Mouse (Mus musculus): ENCODE measurements at regions not wholly inside any gene's neighbourhood (a gene's known extent, or its start where the extent isn't known, plus 50 kb on each side); places are given as distances from the start of the nearest gene placed in this dataset.

- H3K27me3 ChIP-seq (ENCODE audit: insufficient read depth, low read length) = no peaks in the 10 kb centered on the region
- no peaks in the 10 kb centered on the region for H3K36me3 ChIP-seq (ENCODE audit: insufficient read depth, low read length)
- no peak for DNase-seq (ENCODE audit: low spot score)
- no peak overlapping the region for H3K4me2 ChIP-seq (ENCODE audit: low read depth, low read length)
- no peak overlapping the region for H3K27ac ChIP-seq
- H3K9me3 ChIP-seq (ENCODE audit: low read length) = no peaks in the 10 kb centered on the region
- no peak overlapping the region for H3K4me3 ChIP-seq (ENCODE audit: low read length)
- 88% methylated on average over 5 of the region's 5 CpGs for WGBS
- ATAC-seq = no peak
- no peak overlapping the region for H3K9ac ChIP-seq (replicated peaks; ENCODE audit: low read length)
- peaks cover 5% of the 10 kb centered on the region for H3K4me1 ChIP-seq (ENCODE audit: insufficient read depth, low read length)
- TF ChIP-seq CTCF (IDR thresholded peaks at IDR 0.05; ENCODE audit: low read depth) = no peak
Measured at GRCm38 (mm10) chr6:135449228-135449627, 86.9 kb downstream of the Emp1 start.

GRCm38 (mm10) chr6:135450573-135450972 lies 88.2 kb downstream of the Emp1 start:
- no peaks in the 10 kb centered on the region for H3K4me1 ChIP-seq (ENCODE audit: insufficient read depth, low read length)
- no peak for DNase-seq (ENCODE audit: low spot score)
- H3K36me3 ChIP-seq (ENCODE audit: insufficient read depth, low read length) = no peaks in the 10 kb centered on the region
- no peak overlapping the region for H3K27ac ChIP-seq
- H3K9ac ChIP-seq (replicated peaks; ENCODE audit: low read length) = no peak overlapping the region
- 83% methylated on average over 7 of the region's 7 CpGs for WGBS
- H3K4me3 ChIP-seq (ENCODE audit: low read length) = no peak overlapping the region
- H3K4me2 ChIP-seq (ENCODE audit: low read depth, low read length) = no peak overlapping the region
- H3K27me3 ChIP-seq (ENCODE audit: insufficient read depth, low read length) = no peaks in the 10 kb centered on the region
- ATAC-seq = no peak
- no peak for TF ChIP-seq CTCF (IDR thresholded peaks at IDR 0.05; ENCODE audit: low read depth)
- H3K9me3 ChIP-seq (ENCODE audit: low read length) = no peaks in the 10 kb centered on the region

- ATAC-seq (no peak), DNase-seq (ENCODE audit: low spot score) (no peak)
- TF ChIP-seq CTCF (IDR thresholded peaks at IDR 0.05; ENCODE audit: low read depth) = no peak
- Histone ChIP-seq H3K9ac (replicated peaks; ENCODE audit: low read length) (no peak overlapping the region), H3K4me1 (ENCODE audit: insufficient read depth, low read length) (no peaks in the 10 kb centered on the region), H3K27me3 (ENCODE audit: insufficient read depth, low read length) (no peaks in the 10 kb centered on the region), H3K36me3 (ENCODE audit: insufficient read depth, low read length) (no peaks in the 10 kb centered on the region), H3K4me3 (ENCODE audit: low read length) (no peak overlapping the region), H3K9me3 (ENCODE audit: low read length) (no peaks in the 10 kb centered on the region), H3K4me2 (ENCODE audit: low read depth, low read length) (no peak overlapping the region), H3K27ac (no peak overlapping the region)
- WGBS = 89% methylated on average over 8 of the region's 8 CpGs
Measured at GRCm38 (mm10) chr6:135451165-135451797, 88.9 kb downstream of the Emp1 start.

- DNase-seq (ENCODE audit: low spot score) = no peak
- Histone ChIP-seq H3K9ac (replicated peaks; ENCODE audit: low read length) (no peak overlapping the region), H3K4me2 (ENCODE audit: low read depth, low read length) (no peak overlapping the region), H3K9me3 (ENCODE audit: low read length) (no peaks in the 10 kb centered on the region), H3K4me1 (ENCODE audit: insufficient read depth, low read length) (no peaks in the 10 kb centered on the region), H3K4me3 (ENCODE audit: low read length) (no peak overlapping the region), H3K27ac (no peak overlapping the region), H3K36me3 (ENCODE audit: insufficient read depth, low read length) (no peaks in the 10 kb centered on the region), H3K27me3 (ENCODE audit: insufficient read depth, low read length) (no peaks in the 10 kb centered on the region)
- no peak for ATAC-seq
- 83% methylated on average over 3 of the region's 3 CpGs for WGBS
- no peak for TF ChIP-seq CTCF (IDR thresholded peaks at IDR 0.05; ENCODE audit: low read depth)
Measured at GRCm38 (mm10) chr6:135453041-135453440, 90.7 kb downstream of the Emp1 start.

GRCm38 (mm10) chr6:135472495-135472894 lies 110.2 kb downstream of the Emp1 start:
- H3K9me3 ChIP-seq (ENCODE audit: low read length) = no peaks in the 10 kb centered on the region
- H3K4me2 ChIP-seq (ENCODE audit: low read depth, low read length) = no peak overlapping the region
- no peak overlapping the region for H3K4me3 ChIP-seq (ENCODE audit: low read length)
- no peaks in the 10 kb centered on the region for H3K4me1 ChIP-seq (ENCODE audit: insufficient read depth, low read length)
- DNase-seq (ENCODE audit: low spot score) = no peak
- H3K36me3 ChIP-seq (ENCODE audit: insufficient read depth, low read length) = no peaks in the 10 kb centered on the region
- no peaks in the 10 kb centered on the region for H3K27me3 ChIP-seq (ENCODE audit: insufficient read depth, low read length)
- no peak for ATAC-seq
- no peak for TF ChIP-seq CTCF (IDR thresholded peaks at IDR 0.05; ENCODE audit: low read depth)
- 58% methylated on average over 6 of the region's 6 CpGs for WGBS
- no peak overlapping the region for H3K9ac ChIP-seq (replicated peaks; ENCODE audit: low read length)
- no peak overlapping the region for H3K27ac ChIP-seq

- H3K4me1 ChIP-seq (ENCODE audit: insufficient read depth, low read length) = no peaks in the 10 kb centered on the region
- 90% methylated on average over 4 of the region's 4 CpGs for WGBS
- no peak overlapping the region for H3K27ac ChIP-seq
- no peak overlapping the region for H3K9ac ChIP-seq (replicated peaks; ENCODE audit: low read length)
- no peak overlapping the region for H3K4me2 ChIP-seq (ENCODE audit: low read depth, low read length)
- no peak for TF ChIP-seq CTCF (IDR thresholded peaks at IDR 0.05; ENCODE audit: low read depth)
- DNase-seq (ENCODE audit: low spot score) (no peak), ATAC-seq (no peak)
- H3K36me3 ChIP-seq (ENCODE audit: insufficient read depth, low read length) = no peaks in the 10 kb centered on the region
- H3K9me3 ChIP-seq (ENCODE audit: low read length) = no peaks in the 10 kb centered on the region
- no peaks in the 10 kb centered on the region for H3K27me3 ChIP-seq (ENCODE audit: insufficient read depth, low read length)
- H3K4me3 ChIP-seq (ENCODE audit: low read length) = no peak overlapping the region
Measured at GRCm38 (mm10) chr6:135473146-135473545, 110.8 kb downstream of the Emp1 start.

GRCm38 (mm10) chr6:135488795-135489194 lies 126.5 kb downstream of the Emp1 start:
- H3K4me1 ChIP-seq (ENCODE audit: insufficient read depth, low read length) = no peaks in the 10 kb centered on the region
- H3K36me3 ChIP-seq (ENCODE audit: insufficient read depth, low read length) = no peaks in the 10 kb centered on the region
- no peak overlapping the region for H3K27ac ChIP-seq
- ATAC-seq = no peak
- no peak for DNase-seq (ENCODE audit: low spot score)
- H3K4me2 ChIP-seq (ENCODE audit: low read depth, low read length) = no peak overlapping the region
- no peak overlapping the region for H3K4me3 ChIP-seq (ENCODE audit: low read length)
- no peak overlapping the region for H3K9ac ChIP-seq (replicated peaks; ENCODE audit: low read length)
- H3K27me3 ChIP-seq (ENCODE audit: insufficient read depth, low read length) = no peaks in the 10 kb centered on the region
- WGBS = 58% methylated on average over 2 of the region's 2 CpGs
- no peak for TF ChIP-seq CTCF (IDR thresholded peaks at IDR 0.05; ENCODE audit: low read depth)
- H3K9me3 ChIP-seq (ENCODE audit: low read length) = no peaks in the 10 kb centered on the region

All from hindbrain, postnatal 0 days (tissue).